Mouse (Mus musculus): ENCODE data around the gene Magi1. TPM values are rescaled to one million over a fixed set of nuclear protein-coding genes. Genes with fewer than 3 reads are reported as not detected.
A peak's percentile ranks its signal among the peaks of the same experiment; 100 is the strongest.

Magi1 gene
- polyA plus RNA-seq, 1 experiment = 39.5 TPM

DNA sequence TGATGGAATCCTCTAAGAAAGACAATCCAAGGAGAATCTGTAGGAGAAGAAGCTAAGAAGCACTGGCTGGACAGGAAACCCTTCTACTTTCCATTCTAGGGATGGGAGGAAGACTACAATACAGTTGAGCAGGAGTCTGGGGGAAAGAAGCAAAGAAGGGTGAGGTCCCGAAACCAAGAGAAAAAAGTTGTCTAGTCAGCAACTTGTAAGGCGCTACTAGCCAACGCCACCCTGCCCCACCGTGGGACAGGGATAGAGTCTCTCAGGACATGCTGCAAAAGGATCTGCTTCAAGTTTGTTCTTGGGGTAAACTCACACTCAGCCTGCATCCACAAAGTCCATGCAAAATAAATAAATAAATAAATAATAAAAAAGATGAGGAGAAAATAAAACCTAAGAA, 464.4 kb downstream of the Magi1 start:
- H3K27ac ChIP-seq (ENCODE audit: insufficient read depth, low read length) = no peak overlapping the region
- peak in 1 of 2 experiments; percentile 37 for DNase-seq
- H3K4me3 ChIP-seq (replicated peaks; ENCODE audit: insufficient read depth, low read depth, low read length) = no peak overlapping the region
- no peaks in the 10 kb centered on the region for H3K27me3 ChIP-seq (ENCODE audit: control insufficient read depth, insufficient read depth, low read length)
- peaks cover 7% of the 10 kb centered on the region for H3K4me1 ChIP-seq (ENCODE audit: control insufficient read depth, insufficient read depth, low read length)
- TF ChIP-seq CTCF (IDR thresholded peaks at IDR 0.05; ENCODE audit: borderline replicate concordance, insufficient read depth, low read depth, low read length) (no peak), POLR2A (IDR thresholded peaks at IDR 0.05; ENCODE audit: borderline replicate concordance, insufficient read depth, low read length) (no peak)
- WGBS = 78% methylated on average over 4 of the region's 4 CpGs

DNA sequence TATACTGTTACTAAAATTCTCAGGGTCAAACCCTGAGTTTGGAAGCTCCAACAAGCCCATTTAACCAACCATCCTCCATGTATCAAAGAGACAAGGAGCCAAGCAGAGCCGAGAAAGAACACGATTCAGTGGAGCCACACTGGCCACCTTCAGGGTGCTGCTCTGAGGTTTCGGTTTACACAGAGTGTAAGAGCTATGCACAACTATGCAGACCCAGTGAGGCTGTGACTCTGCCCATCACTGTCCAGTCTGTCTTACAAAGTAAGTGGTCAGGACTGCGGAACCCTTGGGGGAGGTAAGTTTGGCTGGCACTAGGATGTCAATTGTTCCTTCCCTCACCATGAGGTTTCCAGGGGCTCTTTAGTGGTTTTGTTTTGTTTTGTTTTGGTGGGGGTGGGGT, 465.2 kb downstream of the Magi1 start:
- TF ChIP-seq POLR2A (IDR thresholded peaks at IDR 0.05; ENCODE audit: borderline replicate concordance, insufficient read depth, low read length) = no peak
- WGBS = 92% methylated on average over 4 of the region's 4 CpGs

DNA sequence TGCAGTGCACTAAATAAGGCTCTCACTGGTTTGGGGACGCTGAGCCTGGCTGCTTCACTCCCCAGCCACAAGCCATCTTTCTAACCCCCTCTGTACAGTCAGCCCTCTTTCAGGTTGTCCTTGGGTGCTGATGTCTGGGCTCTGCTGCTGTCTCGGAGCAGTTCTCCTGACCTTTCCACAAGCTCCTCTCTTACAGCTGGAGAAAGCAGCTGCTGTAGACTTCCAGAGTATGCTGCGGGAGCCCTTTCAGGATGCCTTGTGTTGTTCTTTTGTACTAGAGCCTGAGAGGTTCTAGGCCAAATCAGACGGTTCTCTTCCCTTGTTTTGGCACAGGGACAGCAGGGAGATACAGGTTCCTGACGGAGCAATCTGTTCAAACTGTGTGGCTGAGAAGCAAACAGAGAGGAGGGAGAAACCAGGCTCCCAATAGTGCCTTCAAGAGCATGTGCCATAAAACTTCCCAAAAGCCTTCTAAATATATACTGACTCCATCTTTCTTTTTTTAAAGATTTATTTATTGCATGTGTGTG, 478.2 kb downstream of the Magi1 start:
- 37% methylated on average over 5 of the region's 5 CpGs for WGBS
- no peak overlapping the region for H3K27ac ChIP-seq (ENCODE audit: insufficient read depth, low read length)
- peaks cover 2% of the 10 kb centered on the region; the same call in 1 of the 2 replicates for H3K4me1 ChIP-seq (ENCODE audit: control insufficient read depth, insufficient read depth, low read length)
- H3K27me3 ChIP-seq (ENCODE audit: control insufficient read depth, insufficient read depth, low read length) = no peaks in the 10 kb centered on the region
- no peak for TF ChIP-seq CTCF (IDR thresholded peaks at IDR 0.05; ENCODE audit: borderline replicate concordance, insufficient read depth, low read depth, low read length)
- TF ChIP-seq POLR2A (IDR thresholded peaks at IDR 0.05; ENCODE audit: borderline replicate concordance, insufficient read depth, low read length) = no peak
- peak; percentile 61 to 84 for DNase-seq
- H3K4me3 ChIP-seq (replicated peaks; ENCODE audit: insufficient read depth, low read depth, low read length) = no peak overlapping the region

More for the DNA sequence above, 465.2 kb downstream of the Magi1 start:
- Histone ChIP-seq H3K4me1 (ENCODE audit: control insufficient read depth, insufficient read depth, low read length) (peaks cover 7% of the 10 kb centered on the region), H3K4me3 (replicated peaks; ENCODE audit: insufficient read depth, low read depth, low read length) (no peak overlapping the region), H3K27ac (ENCODE audit: insufficient read depth, low read length) (no peak overlapping the region), H3K27me3 (ENCODE audit: control insufficient read depth, insufficient read depth, low read length) (no peaks in the 10 kb centered on the region)
- DNase-seq = no peak

DNA sequence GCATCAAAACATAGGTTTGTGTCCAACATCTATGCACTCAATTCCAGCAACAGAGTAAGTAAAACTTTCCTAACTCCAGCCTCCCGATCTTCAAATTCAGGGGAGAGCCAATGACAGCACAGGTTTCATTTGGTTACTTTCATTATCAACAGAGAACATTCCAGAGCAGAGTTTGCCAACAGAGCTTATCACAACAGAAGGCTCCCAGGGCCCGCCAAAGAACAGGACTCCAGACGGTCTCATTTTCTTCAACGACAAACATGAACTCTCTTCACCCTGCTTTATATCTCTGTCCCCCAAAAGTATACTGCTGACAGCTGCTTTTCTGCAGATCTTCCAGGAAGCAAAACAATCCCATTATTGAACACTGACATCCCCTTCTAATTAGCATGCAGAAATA, 481.3 kb downstream of the Magi1 start:
- no peak for DNase-seq
- 70% methylated on average over 4 of the region's 4 CpGs for WGBS
- no peak overlapping the region for H3K27ac ChIP-seq (ENCODE audit: insufficient read depth, low read length)
- no peak overlapping the region for H3K4me3 ChIP-seq (replicated peaks; ENCODE audit: insufficient read depth, low read depth, low read length)
- TF ChIP-seq POLR2A (IDR thresholded peaks at IDR 0.05; ENCODE audit: borderline replicate concordance, insufficient read depth, low read length) (no peak), CTCF (IDR thresholded peaks at IDR 0.05; ENCODE audit: borderline replicate concordance, insufficient read depth, low read depth, low read length) (no peak)
- H3K4me1 ChIP-seq (ENCODE audit: control insufficient read depth, insufficient read depth, low read length) = peaks cover 4% of the 10 kb centered on the region; the same call in 1 of the 2 replicates
- H3K27me3 ChIP-seq (ENCODE audit: control insufficient read depth, insufficient read depth, low read length) = no peaks in the 10 kb centered on the region

DNA sequence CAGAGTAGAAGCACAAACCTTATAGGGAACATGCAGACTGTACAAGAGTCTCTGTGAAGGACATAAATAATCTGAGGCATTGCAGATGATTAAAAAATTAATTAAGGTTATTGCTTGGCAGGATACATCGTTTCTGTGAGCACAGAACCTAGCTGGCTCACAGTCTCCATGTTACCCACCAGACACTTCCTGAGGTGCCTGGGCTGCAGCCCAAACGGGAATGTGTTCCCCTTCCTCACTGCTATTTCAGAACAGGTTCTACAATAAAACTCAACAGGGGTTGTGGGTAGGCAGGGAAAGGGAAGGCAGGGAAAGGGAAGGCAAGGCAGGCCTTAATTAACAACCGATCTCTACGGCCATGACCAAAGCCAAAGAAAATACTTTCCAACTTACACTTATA, 483.3 kb downstream of the Magi1 start:
- H3K4me1 ChIP-seq (ENCODE audit: control insufficient read depth, insufficient read depth, low read length) = peaks cover 4% of the 10 kb centered on the region; the same call in 1 of the 2 replicates
- H3K27ac ChIP-seq (ENCODE audit: insufficient read depth, low read length) = no peak overlapping the region
- TF ChIP-seq POLR2A (IDR thresholded peaks at IDR 0.05; ENCODE audit: borderline replicate concordance, insufficient read depth, low read length) (no peak), CTCF (IDR thresholded peaks at IDR 0.05; ENCODE audit: borderline replicate concordance, insufficient read depth, low read depth, low read length) (no peak)
- no peak overlapping the region for H3K4me3 ChIP-seq (replicated peaks; ENCODE audit: insufficient read depth, low read depth, low read length)
- no peaks in the 10 kb centered on the region for H3K27me3 ChIP-seq (ENCODE audit: control insufficient read depth, insufficient read depth, low read length)
- DNase-seq = no peak
- WGBS = 53% methylated on average over 4 of the region's 4 CpGs

DNA sequence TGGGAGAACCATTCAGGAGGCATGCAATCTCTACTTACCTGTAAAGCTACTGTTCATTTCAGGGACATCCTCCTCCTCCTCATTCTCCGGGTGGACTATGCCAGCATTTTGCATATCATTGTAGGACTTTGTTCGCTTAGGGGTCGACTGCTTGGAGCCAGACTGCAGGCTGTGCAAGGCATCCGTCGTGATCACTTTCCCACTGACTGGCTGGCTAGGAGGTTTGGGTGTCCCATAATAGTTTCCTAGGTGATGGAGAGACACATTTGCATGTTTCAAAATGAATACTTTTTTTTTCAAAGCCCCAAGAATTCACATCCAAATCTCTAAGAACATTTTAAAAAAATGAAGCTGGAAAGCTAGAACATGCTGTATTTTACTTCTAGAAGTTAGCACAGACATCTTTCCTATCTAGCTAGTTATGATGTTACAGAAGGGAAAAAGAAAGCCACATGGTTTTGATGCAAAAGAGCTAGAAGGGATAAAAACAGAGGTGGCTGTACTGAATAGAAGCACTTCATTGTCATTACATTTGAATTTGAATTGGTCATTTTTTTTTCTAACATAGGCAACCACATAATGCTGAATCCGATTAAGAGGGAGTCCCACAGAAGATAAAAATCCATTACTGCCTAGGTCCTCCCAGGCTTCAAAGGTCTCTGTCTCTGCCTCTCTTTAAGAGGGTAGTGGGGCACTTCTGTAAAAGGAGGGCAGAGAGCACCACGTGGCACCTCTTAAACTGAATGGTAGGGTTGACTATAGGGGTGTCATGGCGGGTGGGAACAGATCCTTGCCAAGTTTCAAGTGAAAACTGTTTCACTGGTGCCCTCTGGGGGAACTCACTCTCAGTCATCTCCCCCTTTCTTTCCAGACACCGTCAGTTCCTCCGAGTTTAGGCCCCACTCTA, 491.2 kb downstream of the Magi1 start:
- peaks cover 3% of the 10 kb centered on the region; the same call in 1 of the 2 replicates for H3K4me1 ChIP-seq (ENCODE audit: control insufficient read depth, insufficient read depth, low read length)
- TF ChIP-seq POLR2A (IDR thresholded peaks at IDR 0.05; ENCODE audit: borderline replicate concordance, insufficient read depth, low read length) (no peak), CTCF (IDR thresholded peaks at IDR 0.05; ENCODE audit: borderline replicate concordance, insufficient read depth, low read depth, low read length) (no peak)
- no peak for DNase-seq
- H3K27ac ChIP-seq (ENCODE audit: insufficient read depth, low read length) = no peak overlapping the region
- no peaks in the 10 kb centered on the region for H3K27me3 ChIP-seq (ENCODE audit: control insufficient read depth, insufficient read depth, low read length)
- WGBS = 62% methylated on average over 10 of the region's 10 CpGs
- H3K4me3 ChIP-seq (replicated peaks; ENCODE audit: insufficient read depth, low read depth, low read length) = no peak overlapping the region

DNA sequence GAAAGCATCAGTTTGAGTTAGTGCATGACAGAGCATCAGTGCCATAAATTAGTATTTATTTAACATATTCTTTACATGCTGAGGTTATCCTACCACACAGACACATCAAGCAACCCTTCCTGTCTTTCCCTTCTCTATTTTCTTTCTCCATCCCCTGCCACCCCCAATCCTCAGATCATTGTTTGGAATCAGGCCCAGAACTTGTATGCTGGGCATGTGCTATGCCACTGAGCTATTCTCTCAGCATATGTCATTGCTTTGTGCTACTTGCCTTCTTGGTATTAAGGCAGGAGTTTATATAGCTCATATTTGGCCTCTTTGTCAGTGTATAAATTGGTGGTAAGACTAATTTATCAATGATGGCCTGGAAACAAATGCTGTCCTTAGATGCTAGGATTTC, 494.0 kb downstream of the Magi1 start:
- peak in 1 of 2 experiments; percentile 32 for DNase-seq
- TF ChIP-seq CTCF (IDR thresholded peaks at IDR 0.05; ENCODE audit: borderline replicate concordance, insufficient read depth, low read depth, low read length) (no peak), POLR2A (IDR thresholded peaks at IDR 0.05; ENCODE audit: borderline replicate concordance, insufficient read depth, low read length) (no peak)
- Histone ChIP-seq H3K4me3 (replicated peaks; ENCODE audit: insufficient read depth, low read depth, low read length) (no peak overlapping the region), H3K27me3 (ENCODE audit: control insufficient read depth, insufficient read depth, low read length) (no peaks in the 10 kb centered on the region), H3K4me1 (ENCODE audit: control insufficient read depth, insufficient read depth, low read length) (peaks cover 3% of the 10 kb centered on the region; the same call in 1 of the 2 replicates), H3K27ac (ENCODE audit: insufficient read depth, low read length) (no peak overlapping the region)

DNA sequence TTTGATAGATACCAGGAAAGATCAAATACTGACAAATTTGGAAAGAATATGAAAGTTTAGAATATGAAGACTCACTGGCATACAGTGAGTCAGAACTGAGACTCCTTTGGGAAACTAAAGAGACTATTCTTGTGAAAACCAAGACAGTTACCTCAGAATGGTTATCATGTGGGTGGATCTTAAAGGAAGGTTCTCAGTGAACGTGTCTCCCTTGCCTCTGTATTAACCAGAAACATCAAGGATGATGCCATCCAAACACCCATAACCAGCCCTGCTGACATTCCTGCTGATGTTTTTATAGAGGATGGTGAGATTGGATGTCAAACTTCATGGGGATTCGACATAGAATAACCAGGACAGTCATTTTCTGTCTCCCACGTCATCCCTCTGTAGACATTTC, 496.7 kb downstream of the Magi1 start:
- no peak overlapping the region for H3K27ac ChIP-seq (ENCODE audit: insufficient read depth, low read length)
- 97% methylated on average over 3 of the region's 3 CpGs for WGBS
- H3K4me3 ChIP-seq (replicated peaks; ENCODE audit: insufficient read depth, low read depth, low read length) = no peak overlapping the region

More for the DNA sequence above, 496.7 kb downstream of the Magi1 start:
- TF ChIP-seq CTCF (IDR thresholded peaks at IDR 0.05; ENCODE audit: borderline replicate concordance, insufficient read depth, low read depth, low read length) = no peak
- TF ChIP-seq POLR2A (IDR thresholded peaks at IDR 0.05; ENCODE audit: borderline replicate concordance, insufficient read depth, low read length) = no peak
- no peak for DNase-seq
- Histone ChIP-seq H3K4me1 (ENCODE audit: control insufficient read depth, insufficient read depth, low read length) (peaks cover 3% of the 10 kb centered on the region; the same call in 1 of the 2 replicates), H3K27me3 (ENCODE audit: control insufficient read depth, insufficient read depth, low read length) (no peaks in the 10 kb centered on the region)

Measured in cerebellum, adult 2 months (tissue).